Mouse (Mus musculus) myocyte (in vitro differentiated cells): ENCODE data around the gene Ptprcap. TPM values are rescaled to one million over a fixed set of nuclear protein-coding genes. Genes with fewer than 3 reads are reported as not detected.

Source experiments
- H3K27me3 ChIP-seq: one replicate; pipeline ENCODE4 v1.6.1; 2011; ENCODE audit not compliant: control insufficient read depth, insufficient read depth, insufficient read length
- H3K36me3 ChIP-seq: one replicate; pipeline ENCODE4 v1.6.1; 2011; ENCODE audit not compliant: control insufficient read depth, insufficient read depth
- H3K4me2 ChIP-seq: one replicate; pipeline ENCODE4 v1.6.1; 2011; ENCODE audit warnings: low read depth, control low read depth
- H3K4me3 ChIP-seq: one replicate; pipeline ENCODE4 v1.5.1; 2011; ENCODE audit warnings: mild to moderate bottlenecking, control low read depth, moderate library complexity
- H3K79me2 ChIP-seq: one replicate; pipeline ENCODE4 v1.6.1; 2011; ENCODE audit not compliant: control insufficient read depth, insufficient read depth
- H3ac ChIP-seq: one replicate; pipeline ENCODE4 v1.6.1; 2011; ENCODE audit not compliant: control insufficient read depth, insufficient read length
- CEBPB ChIP-seq: IDR thresholded peaks from 2 replicates; pipeline ENCODE4 v1.6.1; 2011; ENCODE audit warnings: mild to moderate bottlenecking, moderate library complexity; ENCODE audit not compliant: poor library complexity, insufficient read depth, severe bottlenecking
- E2F4 ChIP-seq: IDR thresholded peaks from one replicate; pipeline ENCODE4 v1.6.1; 2011; ENCODE audit warnings: mild to moderate bottlenecking, control low read depth, moderate library complexity; ENCODE audit not compliant: insufficient read depth
- MAX ChIP-seq: IDR thresholded peaks from one replicate; pipeline ENCODE4 v1.6.1; 2011; ENCODE audit warnings: low read depth, mild to moderate bottlenecking, control low read depth
- MYOD1 ChIP-seq, 3 experiments: IDR thresholded peaks; one replicate each; pipeline ENCODE4 v1.6.1; 2011; ENCODE audit warnings: control low read depth in 2 of 3, low read depth in 2 of 3, mild to moderate bottlenecking in 2 of 3, moderate library complexity in 1 of 3; ENCODE audit not compliant: insufficient read length in 2 of 3, control insufficient read depth in 1 of 3
- MYOG ChIP-seq, 3 experiments: IDR thresholded peaks; one replicate each; pipeline ENCODE4 v1.6.1; 2011; ENCODE audit warnings: control low read depth in 2 of 3, low read depth in 2 of 3, mild to moderate bottlenecking in 2 of 3; ENCODE audit not compliant: insufficient read length in 2 of 3, control insufficient read depth in 1 of 3, insufficient read depth in 1 of 3
- POLR2A ChIP-seq: IDR thresholded peaks from one replicate; pipeline ENCODE4 v1.6.1; 2011; ENCODE audit warnings: low read depth, mild to moderate bottlenecking, control low read depth, moderate library complexity; ENCODE audit not compliant: insufficient read length
- POLR2AphosphoS2 ChIP-seq: IDR thresholded peaks from one replicate; pipeline ENCODE4 v1.6.1; 2011; ENCODE audit warnings: low read depth, control low read depth; ENCODE audit not compliant: insufficient read length
- REST ChIP-seq: IDR thresholded peaks from one replicate; pipeline ENCODE4 v1.6.1; 2011; ENCODE audit warnings: mild to moderate bottlenecking, control low read depth, moderate library complexity; ENCODE audit not compliant: insufficient read depth, insufficient read length
- SRF ChIP-seq: IDR thresholded peaks from one replicate; pipeline ENCODE4 v1.6.1; 2011; ENCODE audit warnings: low read depth; ENCODE audit not compliant: control insufficient read depth, insufficient read length
- TCF12 ChIP-seq: IDR thresholded peaks from one replicate; pipeline ENCODE4 v1.6.1; 2011; ENCODE audit warnings: mild to moderate bottlenecking, control low read depth; ENCODE audit not compliant: poor library complexity, insufficient read depth, severe bottlenecking
- TCF3 ChIP-seq: IDR thresholded peaks from one replicate; pipeline ENCODE4 v1.6.1; 2011; ENCODE audit warnings: low read depth, control low read depth; ENCODE audit not compliant: insufficient read length
- USF1 ChIP-seq: IDR thresholded peaks from one replicate; pipeline ENCODE4 v1.6.1; 2011; ENCODE audit warnings: low read depth, mild to moderate bottlenecking, control low read depth, moderate library complexity
- polyA plus RNA-seq: library from polyadenylated mRNA; unstranded; fragments of >200 nt; fragmentation: generic; extraction: Trizol; gene quantifications from one replicate; pipeline ENCODE4 v1.2.1, GENCODE M21; 2012; ENCODE audit warnings: missing spikeins

Gene Ptprcap
- polyA plus RNA-seq, 1 experiment, result 4.9 TPM

- H3K4me3 ChIP-seq, result peak overlapping the region; percentile 57
- peaks cover 7% of the 10 kb centered on the region for H3K36me3 ChIP-seq
- H3K4me2 ChIP-seq, result peak overlapping the region; percentile 82
- no peaks in the 10 kb centered on the region for H3K27me3 ChIP-seq
- no peak for TF ChIP-seq REST
- TF ChIP-seq TCF3, result no peak
- no peak for TF ChIP-seq SRF
- no peak for TF ChIP-seq TCF12
- no peak for TF ChIP-seq POLR2AphosphoS2
- no peak for TF ChIP-seq MYOG (IDR thresholded peaks at IDR 0.05; ENCODE audit: control insufficient read depth in 1 of 3, insufficient read depth in 1 of 3, insufficient read length in 2 of 3, low read depth in 2 of 3)
- no peak for TF ChIP-seq USF1
- TF ChIP-seq POLR2A, result no peak
- TF ChIP-seq MAX, result no peak
- TF ChIP-seq MYOD1 (IDR thresholded peaks at IDR 0.05; ENCODE audit: control insufficient read depth in 1 of 3, insufficient read length in 2 of 3, low read depth in 2 of 3), result no peak
- no peak for TF ChIP-seq E2F4
- TF ChIP-seq CEBPB, result no peak
- H3ac ChIP-seq, result peak overlapping the region; percentile 23
- peaks cover 15% of the 10 kb centered on the region for H3K79me2 ChIP-seq
These were observed 4.6 kb upstream of the Ptprcap start for GRCm38 (mm10) chr19:4148819-4149218.

- Histone ChIP-seq H3ac (no peak overlapping the region), H3K79me2 (peaks cover 15% of the 10 kb centered on the region), H3K36me3 (peaks cover 11% of the 10 kb centered on the region), H3K4me2 (peak overlapping the region; percentile 82), H3K4me3 (peak overlapping the region; percentile 57), H3K27me3 (no peaks in the 10 kb centered on the region)
- TF ChIP-seq POLR2AphosphoS2, result no peak
These were observed 4.1 kb upstream of the Ptprcap start for GRCm38 (mm10) chr19:4149283-4149682.

GRCm38 (mm10) chr19:4149764-4150461 is 3.5 kb upstream of the Ptprcap start:
- Histone ChIP-seq H3K27me3 (no peaks in the 10 kb centered on the region), H3K79me2 (peaks cover 15% of the 10 kb centered on the region), H3K4me3 (peak overlapping the region; percentile 57), H3ac (no peak overlapping the region), H3K4me2 (peak overlapping the region; percentile 82), H3K36me3 (peaks cover 11% of the 10 kb centered on the region)
- TF ChIP-seq POLR2A (peak; percentile 11), SRF (no peak)

- Histone ChIP-seq H3K4me3 (no peak overlapping the region), H3K79me2 (peaks cover 15% of the 10 kb centered on the region), H3K4me2 (no peak overlapping the region), H3K36me3 (peaks cover 11% of the 10 kb centered on the region), H3K27me3 (no peaks in the 10 kb centered on the region), H3ac (no peak overlapping the region)
- TF ChIP-seq MYOD1 (IDR thresholded peaks at IDR 0.05; ENCODE audit: control insufficient read depth in 1 of 3, insufficient read length in 2 of 3, low read depth in 2 of 3) (no peak), TCF3 (no peak), MYOG (IDR thresholded peaks at IDR 0.05; ENCODE audit: control insufficient read depth in 1 of 3, insufficient read depth in 1 of 3, insufficient read length in 2 of 3, low read depth in 2 of 3) (no peak), REST (no peak), MAX (no peak), POLR2A (no peak), CEBPB (no peak), POLR2AphosphoS2 (no peak), USF1 (no peak), SRF (no peak), E2F4 (no peak), TCF12 (no peak)
These were observed 2.6 kb upstream of the Ptprcap start for GRCm38 (mm10) chr19:4150567-4151487.

- H3K27me3 ChIP-seq, result no peaks in the 10 kb centered on the region
- H3K4me2 ChIP-seq, result no peak overlapping the region
- peaks cover 15% of the 10 kb centered on the region for H3K79me2 ChIP-seq
- no peak overlapping the region for H3ac ChIP-seq
- TF ChIP-seq POLR2A (no peak), SRF (no peak), POLR2AphosphoS2 (no peak), TCF12 (no peak), MAX (no peak), TCF3 (no peak), E2F4 (no peak)
- no peak overlapping the region for H3K4me3 ChIP-seq
- peaks cover 11% of the 10 kb centered on the region for H3K36me3 ChIP-seq
These were observed 1.9 kb upstream of the Ptprcap start for GRCm38 (mm10) chr19:4151488-4151860.
